Mouse (Mus musculus) small intestine, adult 2 months (tissue): ENCODE data around the gene Csrp2.

Experiments used
- CTCF ChIP-seq: fragments of 200-500 bp; IDR thresholded peaks from 2 replicates; pipeline ENCODE4 v1.5.1; 2012; ENCODE audit warnings: low read depth, mild to moderate bottlenecking, control low read depth, inconsistent platforms, low read length, moderate library complexity, mixed read lengths; ENCODE audit not compliant: insufficient replicate concordance, insufficient read length; ENCODE audit errors: extremely low read depth
- POLR2A ChIP-seq: fragments of 200-500 bp; IDR thresholded peaks from 2 replicates; pipeline ENCODE4 v1.6.1; 2012; ENCODE audit warnings: low read depth, mild to moderate bottlenecking, control low read depth, inconsistent platforms, low read length, moderate library complexity

- TF ChIP-seq POLR2A (no peak), CTCF (no peak)
These were observed 39.3 kb downstream of the Csrp2 start for GRCm38 (mm10) chr10:110958879-110959278.
